Mouse (Mus musculus): ENCODE measurements at regions not wholly inside any gene's neighbourhood (a gene's known extent, or its start where the extent isn't known, plus 50 kb on each side); places are given as distances from the start of the nearest gene placed in this dataset.

DNA sequence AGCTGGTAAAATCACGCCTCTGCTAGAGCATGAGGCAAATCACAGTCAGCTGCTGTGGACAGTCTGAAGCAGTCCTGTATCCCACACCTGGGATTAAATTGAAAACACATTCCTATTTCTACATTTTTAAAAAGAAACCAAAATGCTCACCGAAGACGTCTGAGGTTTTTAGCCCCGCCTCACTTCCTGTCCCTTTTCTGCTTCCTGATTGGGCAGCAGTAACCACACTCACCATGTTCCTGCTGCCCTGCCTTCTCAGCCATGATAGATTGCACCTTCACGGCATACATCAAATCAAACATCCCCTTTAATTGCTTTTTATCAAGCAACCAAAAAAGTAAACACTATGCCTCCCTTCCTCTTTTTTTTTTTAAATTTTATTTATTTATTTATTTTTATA is 150.1 kb upstream of the Jarid2 start:
- DNase-seq (ENCODE audit: inconsistent age in 2 of 2, low spot score in 1 of 2) = no peak

DNA sequence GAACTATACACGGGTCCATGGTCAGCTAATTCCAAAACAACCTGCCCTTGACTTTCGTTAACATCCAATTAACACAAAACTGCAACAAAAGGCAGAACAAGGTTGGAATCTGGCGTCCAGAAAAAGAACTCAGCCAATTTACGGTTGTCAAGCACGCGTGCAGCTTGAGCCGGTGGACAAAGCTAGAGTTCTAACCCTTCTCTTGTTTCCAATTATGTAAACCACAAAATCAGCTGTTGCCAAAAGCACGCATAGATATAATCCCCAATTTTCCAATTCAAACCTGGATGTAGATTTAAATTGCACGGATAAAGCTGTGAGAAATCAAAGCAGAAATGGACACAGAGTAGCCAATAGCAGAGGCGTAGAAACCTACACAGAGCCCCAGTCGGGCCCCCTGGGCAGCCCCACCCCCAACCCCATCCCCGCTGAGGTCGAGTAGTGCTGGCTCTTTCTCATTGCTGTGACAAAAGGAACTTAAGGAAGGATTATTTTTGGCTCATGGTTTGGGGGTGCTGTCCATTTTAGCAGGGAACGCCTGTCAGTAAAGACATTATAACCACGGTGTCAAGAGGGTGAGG is 149.0 kb upstream of the Jarid2 start:
- no peak for DNase-seq (ENCODE audit: inconsistent age in 2 of 2, low spot score in 1 of 2)

DNA sequence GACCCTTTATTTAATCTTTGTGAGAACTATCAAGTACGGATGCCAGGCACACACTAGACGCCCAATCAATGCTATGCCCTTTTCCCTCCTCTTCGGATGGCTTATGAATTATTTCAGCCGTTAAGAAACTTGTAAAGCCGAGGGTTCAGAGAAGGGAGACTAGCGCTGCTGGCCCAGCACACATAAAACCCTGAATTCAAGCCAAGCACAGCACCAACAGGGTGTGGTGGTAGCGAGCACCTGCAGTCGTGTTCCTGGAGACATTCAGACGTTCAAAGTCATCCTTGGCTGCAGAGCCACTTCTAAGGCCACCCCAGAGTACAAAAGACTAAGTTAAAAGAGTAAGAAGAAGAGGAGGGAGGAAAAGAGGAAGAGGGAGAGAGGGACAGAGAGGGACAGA is 148.5 kb upstream of the Jarid2 start:
- no peak for DNase-seq (ENCODE audit: inconsistent age in 2 of 2, low spot score in 1 of 2)

DNA sequence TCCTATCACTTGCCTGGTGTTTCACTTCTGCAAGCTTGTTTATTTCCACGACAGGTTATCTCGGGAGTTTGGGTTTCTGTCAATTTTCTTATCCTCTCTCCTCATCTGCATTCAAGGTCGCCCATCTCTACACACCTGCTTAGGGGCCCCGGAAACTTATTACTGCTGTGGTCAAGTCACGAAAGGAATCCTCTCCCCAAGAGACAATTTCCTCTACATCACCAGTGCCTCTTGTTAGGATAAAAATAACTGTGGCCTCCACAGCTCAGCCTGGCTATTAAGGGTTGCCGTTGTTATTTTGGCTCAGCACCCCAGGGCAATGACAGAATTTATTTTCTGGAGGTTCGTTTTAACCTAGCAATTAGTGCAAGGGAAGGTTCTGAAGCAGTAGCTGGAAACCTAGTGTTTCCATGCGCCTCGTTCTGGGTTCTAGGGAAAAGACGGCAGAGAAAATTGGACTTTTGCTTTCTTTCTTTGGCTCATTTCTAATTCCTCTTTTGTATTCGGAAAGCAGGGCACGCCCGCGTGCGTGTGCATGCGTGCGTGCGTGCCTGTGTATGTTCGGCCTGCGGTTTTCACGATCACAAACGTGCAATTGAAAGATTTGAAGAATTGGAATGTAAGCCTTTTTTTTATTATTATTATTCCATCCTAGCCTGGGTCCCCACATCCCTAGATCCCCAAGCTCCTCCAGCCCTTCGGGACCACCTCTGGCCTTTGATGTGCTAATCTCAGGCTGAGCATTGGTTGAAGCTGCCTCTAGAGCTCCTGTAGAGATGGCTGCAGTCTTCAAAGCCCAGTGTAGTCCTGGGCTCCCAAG is 147.1 kb upstream of the Jarid2 start:
- DNase-seq (ENCODE audit: inconsistent age in 2 of 2, low spot score in 1 of 2) = no peak

DNA sequence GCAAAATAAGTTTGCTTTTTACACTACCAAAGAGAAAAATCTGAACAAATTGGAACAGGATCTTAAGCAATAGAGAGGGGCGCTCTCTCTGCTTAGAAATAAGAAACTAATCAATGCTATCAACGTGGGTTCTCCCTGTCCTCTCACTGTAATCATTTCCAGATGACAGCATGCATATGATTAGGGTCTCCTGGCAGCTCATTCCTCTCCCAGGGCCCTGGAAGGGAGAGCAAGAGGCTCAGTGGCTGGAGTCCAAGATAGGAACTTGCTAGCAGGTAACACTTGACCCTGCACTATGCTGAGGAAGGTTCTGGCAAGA is 146.5 kb upstream of the Jarid2 start:
- DNase-seq (ENCODE audit: inconsistent age in 2 of 2, low spot score in 1 of 2) = no peak

DNA sequence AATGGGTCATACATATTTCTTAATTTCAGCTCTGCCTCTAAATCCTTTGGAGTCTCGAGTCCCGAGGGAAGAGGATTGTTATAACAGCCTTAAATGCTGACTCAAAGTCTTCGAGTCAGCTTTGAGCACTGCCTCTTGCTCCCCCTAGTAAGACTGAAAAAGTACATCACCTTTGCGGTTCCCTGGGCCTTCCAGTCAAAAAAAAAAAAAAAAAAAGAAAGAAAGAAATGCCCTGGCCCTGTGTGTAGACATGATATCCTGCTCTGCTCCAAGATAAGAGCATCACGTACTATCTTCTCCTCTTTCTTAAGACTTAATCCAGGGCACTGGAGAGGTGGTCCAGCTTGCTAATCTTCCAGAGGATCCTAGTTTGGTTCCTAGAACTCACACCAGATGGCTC is 145.7 kb upstream of the Jarid2 start:
- no peak for DNase-seq (ENCODE audit: inconsistent age in 2 of 2, low spot score in 1 of 2)

DNA sequence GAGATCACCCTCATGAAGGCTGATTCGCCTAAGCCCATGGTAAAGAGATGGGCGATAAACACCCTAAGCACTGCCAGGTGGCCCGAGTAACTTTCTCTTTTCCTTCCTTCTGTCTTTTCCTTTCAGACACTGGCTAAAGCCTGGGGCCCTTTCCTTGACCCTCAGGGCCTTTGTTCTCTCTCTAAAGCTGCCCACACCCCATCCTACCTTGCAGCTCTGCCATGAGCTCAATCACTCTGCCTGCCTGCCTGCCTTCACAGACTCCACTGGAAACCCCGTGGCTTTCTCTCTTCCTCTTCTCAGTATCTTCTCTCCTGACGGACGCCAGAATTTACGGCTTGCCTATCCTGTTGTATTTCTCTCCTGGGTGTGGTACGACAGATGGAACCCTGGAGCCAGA is 145.1 kb upstream of the Jarid2 start:
- no peak for DNase-seq (ENCODE audit: inconsistent age in 2 of 2, low spot score in 1 of 2)

DNA sequence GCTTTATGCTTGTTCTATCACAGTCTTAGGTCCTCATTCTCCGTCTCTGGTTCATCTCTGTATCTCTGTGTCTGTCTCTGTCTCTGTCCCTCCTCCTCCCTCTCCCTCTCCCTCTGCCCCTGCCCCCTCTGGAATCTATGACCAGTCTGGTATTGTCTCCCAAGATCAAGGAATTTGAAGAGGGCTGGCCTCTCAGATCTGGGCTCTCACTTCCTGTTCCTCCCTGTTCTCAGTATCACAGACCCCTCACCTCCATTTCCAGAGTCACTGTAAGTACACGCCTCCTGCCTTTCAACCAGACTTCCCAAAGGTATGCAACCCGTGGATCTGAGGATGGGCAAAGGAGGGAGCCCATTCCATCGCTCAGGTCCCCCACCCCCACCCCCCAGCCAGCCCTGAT is 144.7 kb upstream of the Jarid2 start:
- no peak for DNase-seq (ENCODE audit: inconsistent age in 2 of 2, low spot score in 1 of 2)

DNA sequence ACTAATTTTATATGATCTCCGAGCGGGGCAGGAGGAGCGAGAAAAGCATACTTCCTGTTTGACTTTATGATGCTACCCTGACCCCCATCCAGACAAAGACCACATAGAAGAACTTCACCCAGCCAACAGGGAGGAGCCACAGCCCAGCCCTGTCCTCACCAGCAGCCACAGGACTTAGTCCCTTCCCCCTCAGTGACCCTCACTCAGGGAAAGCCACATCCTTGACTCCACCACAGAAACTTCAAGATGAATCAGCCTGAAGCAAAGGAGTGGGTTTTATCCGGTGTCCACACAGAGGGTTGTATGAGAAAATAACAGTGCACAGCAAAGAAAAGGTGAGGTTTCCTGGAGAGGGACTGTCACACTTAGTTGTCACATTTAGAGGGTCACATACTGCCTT is 141.4 kb upstream of the Jarid2 start:
- no peak for DNase-seq (ENCODE audit: inconsistent age in 2 of 2, low spot score in 1 of 2)

DNA sequence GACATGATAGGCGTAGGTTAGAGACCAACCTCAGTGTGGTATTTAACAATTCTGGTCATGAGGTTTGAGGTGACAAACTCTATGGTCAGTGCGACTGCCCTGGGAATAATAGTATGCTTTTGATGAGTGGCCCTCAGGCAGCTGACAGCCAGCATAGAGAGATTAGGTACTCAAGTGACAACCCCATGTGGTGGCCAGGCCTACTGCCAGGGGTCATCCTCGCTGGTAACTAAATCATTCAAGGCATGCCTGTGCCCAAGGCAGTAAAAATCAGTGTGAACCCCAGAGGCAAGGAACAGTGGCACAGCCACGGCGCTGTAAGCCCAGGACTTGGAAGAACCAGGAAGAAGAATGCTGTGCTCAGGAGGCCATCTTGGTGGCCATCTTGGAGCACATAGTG is 134.6 kb upstream of the Jarid2 start:
- no peak for DNase-seq (ENCODE audit: inconsistent age in 2 of 2, low spot score in 1 of 2)

DNA sequence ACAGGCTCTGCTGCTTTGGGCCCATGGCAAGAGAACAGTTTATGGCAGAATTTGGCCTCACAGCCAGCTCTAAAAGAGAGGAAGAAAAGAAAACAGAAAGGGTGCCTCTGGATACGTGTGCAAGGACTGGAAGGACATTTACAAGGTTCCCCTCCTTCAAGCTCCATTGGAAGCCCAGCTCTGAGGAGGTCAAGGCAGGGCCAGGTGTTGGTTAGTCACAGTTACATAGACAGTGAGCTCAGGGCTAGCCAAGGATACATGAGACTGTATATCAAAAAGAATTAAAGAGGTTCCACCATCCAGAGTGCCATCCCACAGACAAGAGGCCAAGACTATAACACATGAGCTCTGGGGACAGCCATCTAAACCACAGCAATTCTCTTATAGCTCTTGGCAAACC is 131.6 kb upstream of the Jarid2 start:
- DNase-seq (ENCODE audit: inconsistent age in 2 of 2, low spot score in 1 of 2) = peak in 1 of 2 experiments; percentile 74

DNA sequence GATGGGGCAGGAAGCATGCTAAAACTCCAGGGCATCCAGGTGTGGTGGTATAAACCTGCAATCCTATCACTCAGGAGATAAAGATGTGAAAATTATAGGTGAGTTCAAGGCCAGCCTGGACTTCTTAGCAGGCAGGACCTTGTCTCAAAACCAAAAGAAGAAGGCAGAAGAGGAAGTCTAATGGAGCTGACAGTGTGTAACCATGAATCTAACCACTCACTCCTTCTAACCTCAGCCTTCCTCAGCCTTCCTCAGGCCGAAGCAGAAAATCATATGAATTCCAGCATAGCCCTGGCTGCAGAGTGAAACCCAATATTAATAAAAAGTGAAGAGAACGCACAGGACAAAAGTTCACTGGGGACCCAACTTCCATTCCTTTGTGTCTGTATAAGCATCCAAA is 128.2 kb upstream of the Jarid2 start:
- no peak for DNase-seq (ENCODE audit: inconsistent age in 2 of 2, low spot score in 1 of 2)

DNA sequence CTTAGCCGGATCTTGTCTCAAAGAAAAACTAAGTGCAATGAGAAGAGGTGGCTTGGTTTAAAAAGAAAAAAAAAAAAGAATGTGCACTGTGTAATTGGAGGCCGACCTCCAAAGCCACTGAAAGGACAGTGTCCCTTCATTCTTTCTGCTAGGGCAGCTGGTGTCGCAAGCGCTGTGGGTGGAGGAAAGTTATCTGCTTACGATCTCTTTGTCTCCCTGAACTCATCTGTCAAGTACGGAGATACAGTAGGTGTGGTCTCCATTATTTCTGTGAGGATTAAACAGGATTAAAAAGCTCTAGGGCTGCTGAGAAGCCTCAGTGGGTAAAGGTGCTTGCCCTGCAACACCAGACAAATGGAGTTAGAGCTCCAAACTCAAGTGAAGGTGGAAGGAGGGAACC is 126.6 kb upstream of the Jarid2 start:
- DNase-seq (ENCODE audit: inconsistent age in 2 of 2, low spot score in 1 of 2) = peak in 1 of 2 experiments; percentile 74

DNA sequence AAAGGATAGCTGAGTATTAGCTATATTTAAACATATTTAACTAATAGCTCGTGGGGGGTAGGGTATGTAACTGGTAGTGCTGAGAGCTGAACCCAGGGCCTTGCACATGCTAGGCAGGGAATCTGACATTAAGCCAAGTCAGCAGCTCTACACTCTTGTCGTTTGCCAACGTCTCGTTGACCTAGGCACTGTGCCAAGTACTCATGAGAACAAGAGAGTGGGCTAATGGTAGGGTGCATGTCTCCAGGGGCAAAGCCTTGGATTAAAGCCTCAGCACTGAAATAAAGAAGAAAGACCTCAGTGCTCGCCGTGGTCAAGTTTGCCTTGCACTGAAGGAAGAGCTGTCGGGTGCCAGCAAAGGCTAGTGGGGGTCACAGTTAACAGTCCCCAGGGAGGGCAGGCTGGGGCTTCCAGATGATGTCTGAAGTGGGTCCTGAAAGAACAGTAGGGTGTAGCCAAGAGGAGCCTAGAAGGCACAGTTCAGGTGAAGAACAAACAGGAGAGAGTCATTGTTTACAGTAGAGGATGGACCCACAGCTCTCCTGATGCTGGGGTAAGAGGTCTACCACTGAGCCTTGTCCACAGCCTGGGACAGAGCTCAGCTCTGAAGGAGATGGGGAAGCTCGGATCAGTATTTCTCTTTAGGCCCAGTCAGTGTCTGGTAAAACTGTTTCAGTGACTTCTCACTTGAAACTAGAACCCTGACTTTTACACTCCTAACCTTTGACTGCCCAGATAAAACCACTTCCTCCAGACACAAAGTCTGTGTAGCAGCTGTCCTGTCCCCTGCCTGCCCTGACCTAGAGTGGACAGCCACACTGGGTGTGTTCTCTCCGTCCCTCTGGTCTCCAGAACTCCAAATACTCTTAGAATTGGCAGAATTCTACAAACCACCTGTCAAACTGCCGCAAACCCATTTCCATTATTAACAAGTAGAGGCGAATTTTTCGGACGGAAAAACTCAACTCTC is 121.7 kb upstream of the Jarid2 start:
- peak in 1 of 2 experiments; percentile 66 for DNase-seq (ENCODE audit: inconsistent age in 2 of 2, low spot score in 1 of 2)

DNA sequence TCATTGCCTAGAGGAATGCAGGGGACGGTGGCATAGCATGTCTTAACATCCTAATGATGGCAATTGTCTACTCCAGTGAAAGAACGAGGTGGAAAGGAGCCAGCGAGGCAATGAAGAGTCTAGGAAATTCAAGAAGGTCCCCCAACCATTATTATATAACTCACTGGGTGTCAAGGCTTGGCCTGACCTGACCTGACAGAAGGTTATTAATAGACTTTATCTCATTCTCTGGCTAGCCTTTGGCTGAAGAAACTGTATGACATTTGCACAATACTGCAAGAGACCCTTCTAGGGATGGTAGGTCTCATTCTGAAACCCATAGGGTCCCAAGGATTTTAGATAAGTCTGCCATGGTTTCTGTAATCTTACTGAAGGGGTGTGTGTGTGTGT is 121.0 kb upstream of the Jarid2 start:
- peak in 1 of 2 experiments; percentile 78 for DNase-seq (ENCODE audit: inconsistent age in 2 of 2, low spot score in 1 of 2)

DNA sequence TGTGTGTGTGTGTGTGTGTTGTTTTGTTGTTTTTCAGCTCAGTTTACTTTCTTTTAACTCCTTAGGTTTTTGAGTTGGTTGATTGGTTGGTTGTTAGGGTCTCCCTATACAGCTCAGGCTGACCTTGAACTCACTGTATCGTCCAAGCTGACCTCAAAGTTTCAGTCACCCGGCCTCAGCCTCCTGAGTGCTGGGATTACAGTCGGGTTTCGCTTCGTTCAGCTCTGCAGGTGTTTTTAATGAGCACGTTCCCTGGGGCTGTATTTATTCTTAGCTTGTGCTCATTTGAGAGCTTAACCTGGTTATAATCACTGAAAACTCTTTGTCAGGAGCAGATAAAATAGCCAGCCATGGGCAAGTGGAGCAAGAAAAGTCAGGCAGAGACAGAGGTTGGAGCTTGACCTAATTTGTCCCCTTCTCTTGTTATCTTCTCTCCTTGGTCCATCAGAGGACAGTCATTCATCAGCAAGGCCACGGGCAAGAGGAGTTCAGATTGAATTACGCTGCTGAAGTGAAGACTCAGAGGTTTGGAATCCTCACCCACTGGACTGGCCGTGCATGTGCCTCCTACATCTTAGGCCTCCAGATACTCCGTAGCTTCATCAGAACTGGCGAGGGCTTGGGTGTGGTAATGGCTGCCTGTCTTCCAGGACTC is 120.5 kb upstream of the Jarid2 start:
- peak; percentile 78 to 90 for DNase-seq (ENCODE audit: inconsistent age in 2 of 2, low spot score in 1 of 2)

DNA sequence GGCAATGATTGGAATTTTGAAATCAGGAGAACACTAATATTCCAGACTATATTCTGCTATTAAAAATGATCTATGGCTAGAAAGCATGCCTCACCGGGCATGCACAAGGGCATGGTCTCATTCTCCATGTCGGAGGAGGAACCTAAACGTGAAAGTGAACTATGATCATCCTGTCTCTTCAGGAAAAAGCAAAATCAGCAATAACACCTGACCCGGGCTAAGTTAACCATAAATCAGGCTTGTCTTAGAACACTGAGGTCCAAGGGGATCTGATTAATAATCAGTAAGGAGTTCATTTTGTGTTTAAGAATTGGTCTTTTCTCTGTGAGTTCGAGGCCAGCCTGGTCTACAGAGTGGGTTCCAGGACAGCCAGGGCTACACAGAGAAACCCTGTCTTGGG is 119.7 kb upstream of the Jarid2 start:
- DNase-seq (ENCODE audit: inconsistent age in 2 of 2, low spot score in 1 of 2) = no peak

DNA sequence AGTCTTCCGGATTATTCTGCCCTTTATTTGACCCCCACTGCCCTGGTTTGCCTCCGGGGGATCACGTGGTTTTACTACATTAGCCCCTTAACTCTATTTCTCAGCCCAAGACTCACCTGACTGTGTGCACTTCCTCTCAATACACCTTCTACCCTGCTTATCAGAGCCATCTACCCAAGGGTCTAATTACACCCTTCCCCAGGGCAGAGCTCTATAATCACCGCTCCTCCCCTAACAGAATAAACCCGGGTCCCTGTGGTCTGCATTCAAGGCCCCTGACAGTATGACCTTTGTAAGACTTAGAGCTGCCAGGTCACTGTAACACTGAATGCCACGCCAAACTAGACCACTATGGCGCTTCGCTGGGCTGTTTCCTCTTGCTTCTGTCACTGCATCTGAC is 113.6 kb upstream of the Jarid2 start:
- DNase-seq (ENCODE audit: inconsistent age in 2 of 2, low spot score in 1 of 2) = no peak

DNA sequence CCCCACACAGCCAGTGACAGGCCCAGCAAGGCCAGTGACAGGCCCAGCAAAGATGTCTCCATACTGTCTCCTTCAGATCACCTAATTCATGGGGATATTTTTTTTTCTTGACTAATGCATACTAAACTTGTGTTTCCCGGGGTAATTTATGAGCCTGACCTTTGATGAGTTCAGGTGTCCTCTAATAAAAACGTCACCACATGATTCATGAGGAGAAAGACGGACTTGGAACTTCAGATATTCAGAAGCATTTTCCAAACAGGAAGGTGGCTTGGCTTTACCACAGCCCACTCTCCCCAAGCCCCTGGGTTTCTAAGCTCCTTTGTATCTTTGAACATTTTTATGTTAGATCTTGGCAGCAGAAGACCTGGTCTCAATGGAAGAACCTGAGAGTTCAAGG is 110.9 kb upstream of the Jarid2 start:
- peak; percentile 30 to 82 for DNase-seq (ENCODE audit: inconsistent age in 2 of 2, low spot score in 1 of 2)

DNA sequence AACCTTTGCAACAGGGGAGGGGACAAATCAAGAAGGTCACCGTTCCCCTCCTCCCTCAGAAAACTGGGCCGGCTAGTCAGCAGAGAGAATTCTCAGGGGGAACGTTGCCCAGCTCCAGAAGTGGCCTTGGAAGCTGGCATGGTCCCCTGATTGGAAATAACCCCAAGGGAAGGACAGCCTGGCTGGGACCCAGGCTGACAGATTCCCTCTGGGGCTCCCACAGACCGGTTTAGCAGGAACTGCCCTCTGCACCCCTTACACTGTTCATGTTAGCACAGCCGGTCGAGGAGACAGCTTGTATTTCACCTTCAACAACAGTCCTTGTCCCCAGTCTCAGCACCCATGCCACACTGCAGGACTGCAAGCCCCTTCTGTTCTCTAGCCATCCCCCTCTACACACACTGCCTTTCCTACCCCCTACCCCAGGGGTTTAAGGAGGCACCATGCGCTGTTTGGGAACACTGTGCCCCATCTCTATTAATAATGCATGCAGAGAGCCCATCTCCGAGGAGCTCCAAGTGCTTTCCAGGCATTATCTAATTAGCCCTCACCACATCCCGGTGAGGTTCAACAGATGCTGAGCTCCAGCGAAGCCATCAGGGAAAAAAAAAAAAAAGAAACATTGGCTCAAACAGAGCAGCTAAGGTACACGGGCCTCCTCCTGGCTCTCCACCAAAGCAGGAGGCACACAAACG is 106.5 kb upstream of the Jarid2 start:
- DNase-seq (ENCODE audit: inconsistent age in 2 of 2, low spot score in 1 of 2) = peak; percentile 61 to 90

DNA sequence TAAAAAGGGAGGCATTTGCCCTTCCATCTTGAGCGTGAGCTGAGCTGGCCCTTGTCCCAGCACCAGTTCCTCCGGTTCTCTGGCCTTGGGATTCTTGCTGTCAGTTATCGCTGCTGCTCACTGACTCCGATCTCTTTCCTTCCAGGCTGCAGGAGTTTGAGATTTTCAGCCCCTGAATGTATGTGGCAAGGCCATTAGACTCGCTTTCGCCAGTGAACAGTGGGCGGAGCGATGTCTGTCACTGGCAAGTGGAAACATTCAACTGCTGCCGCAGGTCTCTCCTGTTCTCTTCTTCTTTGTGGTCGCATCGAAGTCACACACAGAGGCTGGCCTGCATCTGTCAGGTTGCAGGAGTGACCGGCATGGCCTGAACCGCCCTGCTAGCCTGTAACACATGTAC is 104.6 kb upstream of the Jarid2 start:
- DNase-seq (ENCODE audit: inconsistent age in 2 of 2, low spot score in 1 of 2) = peak; percentile 52 to 82
